Mouse (Mus musculus): ENCODE measurements around the gene Cybc1. TPM values are rescaled to one million over a fixed set of nuclear protein-coding genes. Genes with fewer than 3 reads are reported as not detected.
A peak's percentile ranks its signal among the peaks of the same experiment; 100 is the strongest.

The Cybc1 gene
- total RNA-seq, 2 experiments from 2014 or later, result 20.0 to 20.4 TPM

GRCm38 (mm10) chr11:121219776-121220175 is 9.3 kb downstream of the Cybc1 start:
- no peak for DNase-seq (ENCODE audit: low spot score in 2 of 2)

GRCm38 (mm10) chr11:121216831-121217230 is 12.3 kb downstream of the Cybc1 start:
- no peak for DNase-seq (ENCODE audit: low spot score in 2 of 2)

- DNase-seq (ENCODE audit: low spot score in 2 of 2), result peak; percentile 91 to 92
Measured at GRCm38 (mm10) chr11:121204161-121205006, 24.7 kb downstream of the Cybc1 start, which contains the start of the genes Hexdc and Ogfod3. Gene Hexdc (plus strand): TSS chr11:121204433. Gene Ogfod3 (minus strand): TSS chr11:121204711.

- DNase-seq (ENCODE audit: low spot score in 2 of 2), result no peak
Measured at GRCm38 (mm10) chr11:121203859-121204160, 25.3 kb downstream of the Cybc1 start.

- peak in 1 of 2 experiments; percentile 48 for DNase-seq (ENCODE audit: low spot score in 2 of 2)
Measured at GRCm38 (mm10) chr11:121201436-121202198, 27.5 kb downstream of the Cybc1 start.

GRCm38 (mm10) chr11:121200781-121201180 is 28.3 kb downstream of the Cybc1 start:
- DNase-seq (ENCODE audit: low spot score in 2 of 2), result no peak

GRCm38 (mm10) chr11:121199851-121200250 is 29.3 kb downstream of the Cybc1 start:
- no peak for DNase-seq (ENCODE audit: low spot score in 2 of 2)

GRCm38 (mm10) chr11:121198622-121199021 is 30.5 kb downstream of the Cybc1 start:
- DNase-seq (ENCODE audit: low spot score in 2 of 2), result no peak

GRCm38 (mm10) chr11:121193415-121193814 is 35.7 kb downstream of the Cybc1 start:
- DNase-seq (ENCODE audit: low spot score in 2 of 2), result no peak

- DNase-seq (ENCODE audit: low spot score in 2 of 2), result no peak
Measured at GRCm38 (mm10) chr11:121192742-121193141, 36.4 kb downstream of the Cybc1 start.

GRCm38 (mm10) chr11:121189681-121190080 is 39.4 kb downstream of the Cybc1 start:
- no peak for DNase-seq (ENCODE audit: low spot score in 2 of 2)

GRCm38 (mm10) chr11:121176285-121177270 is 52.5 kb downstream of the Cybc1 start:
- DNase-seq (ENCODE audit: low spot score in 2 of 2), result peak; percentile 51 to 60

- DNase-seq (ENCODE audit: low spot score in 2 of 2), result no peak
Measured at GRCm38 (mm10) chr11:121174234-121174633, 54.9 kb downstream of the Cybc1 start.

- no peak for DNase-seq (ENCODE audit: low spot score in 2 of 2)
Measured at GRCm38 (mm10) chr11:121173203-121173602, 55.9 kb downstream of the Cybc1 start.

Other genes with a start within 250 kb of the Cybc1 start
- 100 to 1,000 TPM; 117 to 135 TPM for gene Csnk1d, start 238.0 kb downstream of the Cybc1 start, total RNA-seq (2021)
- 1 to 10 TPM; 1.1 to 2.2 TPM for gene Cd7, start 189.9 kb downstream of the Cybc1 start, total RNA-seq (2021)
- not detected for gene Sectm1b, start 165.8 kb downstream of the Cybc1 start, total RNA-seq (2021)
- gene Sectm1a, start 148.1 kb downstream of the Cybc1 start, total RNA-seq (2021), result not detected
- gene Tex19.2, start 110.6 kb downstream of the Cybc1 start, total RNA-seq (2021), result not detected
- gene Tex19.1, start 83.2 kb downstream of the Cybc1 start, total RNA-seq (2021), result not detected
- under 1 TPM; 0.19 to 0.21 TPM for gene Uts2r, start 69.1 kb downstream of the Cybc1 start, total RNA-seq (2021)
- 10 to 100 TPM; 19.6 to 22.3 TPM for gene Hexdc, start 24.9 kb downstream of the Cybc1 start, total RNA-seq (2021)
- 1 to 10 TPM; 8.2 TPM for gene Ogfod3, start 24.6 kb downstream of the Cybc1 start, total RNA-seq (2021)
- 10 to 100 TPM; 38.4 to 49.2 TPM for gene Narf, start 7.9 kb upstream of the Cybc1 start, total RNA-seq (2021)
- gene Foxk2, start 30.7 kb upstream of the Cybc1 start, total RNA-seq (2021), result 10 to 100 TPM; 79.6 to 82.2 TPM
- gene Wdr45b, start 125.1 kb upstream of the Cybc1 start, total RNA-seq (2021), result 10 to 100 TPM; 68.5 to 75.4 TPM
- 10 to 100 TPM; 42.4 to 51.4 TPM for gene Rab40b, start 158.9 kb upstream of the Cybc1 start, total RNA-seq (2021)
- 10 to 100 TPM; 49.2 to 53.6 TPM for gene Fn3krp, start 192.1 kb upstream of the Cybc1 start, total RNA-seq (2021)
- gene Fn3k, start 205.6 kb upstream of the Cybc1 start, total RNA-seq (2021), result 10 to 100 TPM; 58.5 to 60.4 TPM
- gene Tbcd, start 222.6 kb upstream of the Cybc1 start, total RNA-seq (2021), result 10 to 100 TPM; 36.4 to 36.6 TPM

All from left cerebral cortex, adult 18-20 months (tissue).